Mouse (Mus musculus): ENCODE results near the gene Ccdc154.

DNA sequence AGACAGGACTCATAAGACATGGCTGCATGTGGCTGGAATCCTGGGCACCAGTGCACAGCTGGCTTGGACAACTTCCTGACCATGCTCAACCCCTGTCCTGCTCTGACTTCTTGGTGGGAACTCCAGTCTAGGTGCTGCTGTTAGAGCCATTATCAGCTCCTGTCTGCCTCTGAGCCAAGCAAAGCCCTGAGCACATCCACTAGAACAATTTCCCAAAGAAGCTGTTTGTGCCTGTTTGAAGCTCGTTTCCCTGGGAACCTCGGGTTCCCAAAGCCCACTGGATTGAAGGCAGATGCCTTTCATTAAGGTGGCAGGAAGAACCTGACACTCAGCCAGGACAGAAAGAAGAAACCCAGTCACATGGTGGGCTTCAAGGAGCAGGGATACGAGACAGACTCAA lies 41.9 kb upstream of the Ccdc154 start, which contains the start of gene Ptx4:
- TF ChIP-seq CTCF (IDR thresholded peaks at IDR 0.05; ENCODE audit: low read depth) (no peak), EP300 (IDR thresholded peaks at IDR 0.05; ENCODE audit: low read depth) (no peak)

All from liver, postnatal 0 days (tissue).